Mouse (Mus musculus) heart, embryonic 15.5 days (tissue): ENCODE data around the gene Itgad. TPM values are rescaled to one million over a fixed set of nuclear protein-coding genes. Genes with fewer than 3 reads are reported as not detected.

Experiments
- ATAC-seq: fragments of 200-750 bp; cut with Nextera tagmentation; replicated peaks from 2 replicates; pipeline ENCODE4 v1.8.0; 2017; ENCODE audit warnings: low read depth, moderate TSS enrichment; ENCODE audit not compliant: insufficient number of reproducible peaks, insufficient read depth, low FRiP score
- H3K27ac ChIP-seq: fragments of 300-500 bp; sonication (generic); 2 replicates; pipeline ENCODE4 v1.5.1; 2015; ENCODE audit warnings: mild to moderate bottlenecking, inconsistent platforms
- H3K27me3 ChIP-seq: fragments of 300-500 bp; sonication (generic); 2 replicates; pipeline ENCODE4 v1.6.1; 2015; ENCODE audit warnings: inconsistent platforms
- H3K36me3 ChIP-seq: fragments of 300-500 bp; sonication (generic); 2 replicates; pipeline ENCODE4 v1.6.1; 2015; ENCODE audit warnings: mild to moderate bottlenecking, inconsistent platforms
- H3K4me1 ChIP-seq: fragments of 300-500 bp; sonication (generic); replicated peaks from 2 replicates; pipeline ENCODE4 v1.6.1; 2015; ENCODE audit warnings: inconsistent platforms
- H3K4me2 ChIP-seq: fragments of 300-500 bp; sonication (generic); 2 replicates; pipeline ENCODE4 v1.6.1; 2015; ENCODE audit warnings: inconsistent platforms, mild to moderate bottlenecking, moderate library complexity
- H3K4me3 ChIP-seq: fragments of 300-500 bp; sonication (generic); 2 replicates; pipeline ENCODE4 v1.5.1; 2015; ENCODE audit warnings: mild to moderate bottlenecking, inconsistent platforms
- H3K9ac ChIP-seq: fragments of 300-500 bp; sonication (generic); 2 replicates; pipeline ENCODE4 v1.6.1; 2015; ENCODE audit warnings: mild to moderate bottlenecking, inconsistent platforms
- H3K9me3 ChIP-seq: fragments of 300-500 bp; sonication (generic); replicated peaks from 2 replicates; pipeline ENCODE4 v1.6.1; 2016; ENCODE audit warnings: inconsistent platforms
- WGBS: fragments of 180-500 bp; shearing (Covaris S2); methylation state at CpG from one replicate; pipeline ENCODE4 v1.1.7; 2015; ENCODE audit warnings: mixed read lengths; 5-methylcytosine and 5-hydroxymethylcytosine counted together
- polyA plus RNA-seq: library from polyadenylated mRNA; unstranded; fragments of >200 nt; fragmentation: Nextera tagmentation; extraction: Ambion mirVana; gene quantifications from 2 replicates; pipeline ENCODE4 v1.2.1, GENCODE M21; 2015

The Itgad gene
- polyA plus RNA-seq, 1 experiment from 2014 or later = 0.20 TPM

DNA sequence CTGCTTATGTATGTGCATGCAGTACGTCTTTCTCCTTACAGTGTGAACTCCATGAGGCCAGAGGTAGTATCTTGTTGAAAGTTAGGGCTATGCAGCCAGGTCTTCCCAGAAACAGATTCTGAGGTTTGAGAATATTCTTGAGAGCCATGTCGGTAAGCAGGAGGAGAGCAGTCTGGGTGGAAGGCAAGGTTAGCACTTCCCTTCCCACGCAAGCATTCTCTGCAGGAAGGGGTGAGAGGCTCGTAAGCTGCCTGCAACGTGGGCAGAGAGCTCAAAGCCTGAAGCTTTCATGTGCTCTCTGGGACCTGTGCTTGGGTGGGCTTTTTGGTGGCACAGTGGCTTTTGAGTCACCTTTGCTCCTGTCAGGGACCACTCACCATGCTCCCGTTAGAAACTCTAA, 26.4 kb downstream of the Itgad start:
- ATAC-seq = no peak
- 72% methylated on average over 6 of the region's 6 CpGs for WGBS
- Histone ChIP-seq H3K4me1 (no peaks in the 10 kb centered on the region), H3K9ac (no peak overlapping the region), H3K4me2 (no peak overlapping the region), H3K27me3 (no peaks in the 10 kb centered on the region), H3K9me3 (no peaks in the 10 kb centered on the region), H3K36me3 (no peaks in the 10 kb centered on the region), H3K27ac (no peak overlapping the region), H3K4me3 (no peak overlapping the region)

DNA sequence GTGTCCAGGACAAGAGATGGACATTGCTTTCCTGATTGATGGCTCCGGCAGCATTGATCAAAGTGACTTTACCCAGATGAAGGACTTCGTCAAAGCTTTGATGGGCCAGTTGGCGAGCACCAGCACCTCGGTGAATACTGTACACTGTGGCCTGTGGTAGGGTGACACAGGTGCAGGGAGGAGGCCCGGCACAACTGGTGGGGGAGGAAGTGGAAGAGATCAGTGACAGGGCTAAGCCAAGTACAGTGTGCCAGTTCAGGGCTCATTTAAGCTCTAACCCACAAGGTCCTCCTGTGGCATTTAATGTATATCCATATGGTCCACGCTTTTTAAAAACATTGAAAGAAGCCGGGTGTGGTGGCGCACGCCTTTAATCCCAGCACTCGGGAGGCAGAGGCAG, 27.5 kb downstream of the Itgad start:
- no peak overlapping the region for H3K4me2 ChIP-seq
- no peaks in the 10 kb centered on the region for H3K36me3 ChIP-seq
- H3K27ac ChIP-seq = no peak overlapping the region
- H3K9me3 ChIP-seq = no peaks in the 10 kb centered on the region
- no peak overlapping the region for H3K4me3 ChIP-seq
- WGBS = 78% methylated on average over 10 of the region's 10 CpGs
- H3K4me1 ChIP-seq = no peaks in the 10 kb centered on the region
- ATAC-seq = no peak; the same call in 1 of the 2 replicates
- no peak overlapping the region for H3K9ac ChIP-seq
- no peaks in the 10 kb centered on the region for H3K27me3 ChIP-seq

DNA sequence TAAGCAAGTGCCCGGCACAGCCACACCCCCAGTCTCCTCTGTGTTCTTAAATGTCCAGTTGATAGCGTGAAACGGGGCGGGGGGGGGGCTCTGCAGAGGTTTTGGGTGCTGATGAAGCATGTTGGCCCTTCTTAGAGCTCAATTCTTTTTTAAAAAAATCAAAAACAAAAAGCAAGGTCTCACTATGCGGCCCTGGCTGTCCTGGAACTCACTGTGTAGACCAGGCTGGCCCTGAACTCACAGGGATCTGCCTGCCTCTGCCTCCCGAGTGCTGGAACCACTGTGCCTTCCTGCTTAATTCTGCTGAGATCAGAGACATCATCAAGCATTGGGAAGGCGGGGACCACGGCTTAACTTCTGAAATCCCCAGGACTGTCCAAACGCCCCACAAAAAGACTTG, 47.4 kb downstream of the Itgad start:
- 84% methylated on average over 9 of the region's 9 CpGs for WGBS
- no peaks in the 10 kb centered on the region; the same call in 1 of the 2 replicates for H3K36me3 ChIP-seq
- H3K9ac ChIP-seq = no peak overlapping the region
- H3K4me2 ChIP-seq = no peak overlapping the region
- peaks cover 11% of the 10 kb centered on the region for H3K4me1 ChIP-seq
- H3K27me3 ChIP-seq = no peaks in the 10 kb centered on the region
- no peaks in the 10 kb centered on the region for H3K9me3 ChIP-seq
- no peak overlapping the region for H3K27ac ChIP-seq
- no peak overlapping the region for H3K4me3 ChIP-seq
- ATAC-seq = no peak

DNA sequence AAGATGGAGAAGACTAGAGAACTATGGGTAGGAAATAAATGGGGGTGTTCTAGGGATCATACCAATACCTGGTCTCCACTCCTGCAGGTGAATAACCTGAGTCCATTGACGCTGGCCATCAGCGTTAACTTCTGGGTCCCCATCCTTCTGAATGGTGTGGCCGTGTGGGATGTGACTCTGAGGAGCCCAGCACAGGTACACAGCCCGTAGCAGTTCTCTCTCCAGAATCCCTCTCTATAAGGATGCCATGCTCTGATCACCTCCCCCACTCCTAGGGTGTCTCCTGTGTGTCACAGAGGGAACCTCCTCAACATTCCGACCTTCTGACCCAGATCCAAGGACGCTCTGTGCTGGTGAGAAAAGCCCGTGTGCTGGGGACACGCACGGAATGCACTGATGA, 48.9 kb downstream of the Itgad start:
- no peak overlapping the region for H3K27ac ChIP-seq
- no peak for ATAC-seq
- H3K9ac ChIP-seq = no peak overlapping the region
- no peak overlapping the region for H3K4me2 ChIP-seq
- H3K27me3 ChIP-seq = no peaks in the 10 kb centered on the region
- WGBS = 76% methylated on average over 9 of the region's 9 CpGs
- H3K4me1 ChIP-seq = peaks cover 11% of the 10 kb centered on the region
- H3K36me3 ChIP-seq = no peaks in the 10 kb centered on the region; the same call in 1 of the 2 replicates
- H3K9me3 ChIP-seq = no peaks in the 10 kb centered on the region
- no peak overlapping the region for H3K4me3 ChIP-seq

- Histone ChIP-seq H3K9me3 (no peaks in the 10 kb centered on the region), H3K4me2 (peak overlapping the region; percentile 51; the same call in 1 of the 2 replicates), H3K4me3 (no peak overlapping the region), H3K27me3 (no peaks in the 10 kb centered on the region), H3K27ac (peak overlapping the region; percentile 92; the same call in 1 of the 2 replicates), H3K36me3 (no peaks in the 10 kb centered on the region; the same call in 1 of the 2 replicates), H3K9ac (no peak overlapping the region), H3K4me1 (peaks cover 11% of the 10 kb centered on the region)
- no peak for ATAC-seq
- WGBS = 90% methylated on average over 8 of the region's 8 CpGs
These were observed 50.0 kb downstream of the Itgad start for GRCm38 (mm10) chr7:128204179-128204578.

DNA sequence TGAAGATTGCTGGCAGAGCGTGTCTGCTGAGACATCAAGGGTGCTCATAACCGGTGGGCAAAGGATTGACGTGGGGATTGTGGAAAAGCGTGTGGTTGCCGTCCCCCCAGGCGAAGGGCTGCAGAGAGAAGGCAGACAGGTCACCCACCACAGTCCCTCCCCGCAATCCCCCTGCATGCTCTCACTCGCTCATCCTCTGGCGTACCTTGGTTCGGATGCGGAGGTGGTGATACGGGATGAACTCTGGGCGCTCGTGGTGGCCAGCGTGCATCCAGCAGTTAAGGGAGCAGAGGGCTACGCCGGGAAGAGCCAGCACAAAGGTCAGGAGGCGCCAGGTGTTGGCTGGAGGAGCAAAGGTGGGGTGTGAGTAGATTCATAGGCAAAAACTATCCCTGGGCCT, 51.5 kb downstream of the Itgad start:
- WGBS = 54% methylated on average over 18 of the region's 18 CpGs
- H3K4me1 ChIP-seq = peaks cover 11% of the 10 kb centered on the region
- peak overlapping the region; percentile 51 for H3K4me2 ChIP-seq
- ATAC-seq = no peak
- no peaks in the 10 kb centered on the region for H3K27me3 ChIP-seq
- peak overlapping the region; percentile 57 for H3K4me3 ChIP-seq
- H3K9ac ChIP-seq = peak overlapping the region; percentile 64
- H3K27ac ChIP-seq = peak overlapping the region; percentile 92
- H3K9me3 ChIP-seq = no peaks in the 10 kb centered on the region
- H3K36me3 ChIP-seq = no peaks in the 10 kb centered on the region; the same call in 1 of the 2 replicates

DNA sequence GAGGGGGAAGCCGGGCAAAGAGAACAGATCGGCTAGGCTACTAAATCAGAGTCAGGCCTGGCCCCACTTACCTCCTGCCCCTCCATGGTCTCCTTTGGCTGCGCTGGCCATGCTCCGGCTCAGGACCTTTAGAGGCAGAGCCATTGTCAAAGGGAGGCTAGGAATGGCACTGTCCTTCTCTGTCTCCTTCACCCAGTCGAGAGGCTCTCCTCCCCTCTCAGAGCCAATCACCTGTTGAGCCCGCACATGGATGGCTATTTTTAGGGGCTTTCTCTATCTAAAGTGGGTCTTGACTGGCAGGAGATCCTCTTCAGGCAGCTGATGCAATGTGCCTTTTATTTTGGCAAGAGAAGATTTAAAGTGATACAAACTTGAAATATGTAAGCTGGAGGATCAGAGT, 52.0 kb downstream of the Itgad start, which contains the start of gene Cox6a2:
Gene Cox6a2, minus strand, starts transcription at position 236 of the 400 bp plus-strand sequence.
- H3K4me2 ChIP-seq = peak within 1 kb of the TSS; percentile 51
- peaks cover 11% of the 10 kb centered on the region for H3K4me1 ChIP-seq
- 43% methylated on average over 6 of the region's 6 CpGs for WGBS
- H3K27me3 ChIP-seq = no peaks in the 10 kb centered on the region
- H3K27ac ChIP-seq = peak within 1 kb of the TSS; percentile 92
- H3K9ac ChIP-seq = peak within 1 kb of the TSS; percentile 64
- no peaks in the 10 kb centered on the region for H3K9me3 ChIP-seq
- H3K36me3 ChIP-seq = no peaks in the 10 kb centered on the region; the same call in 1 of the 2 replicates
- H3K4me3 ChIP-seq = peak within 1 kb of the TSS; percentile 57
- ATAC-seq = peak; percentile 90

DNA sequence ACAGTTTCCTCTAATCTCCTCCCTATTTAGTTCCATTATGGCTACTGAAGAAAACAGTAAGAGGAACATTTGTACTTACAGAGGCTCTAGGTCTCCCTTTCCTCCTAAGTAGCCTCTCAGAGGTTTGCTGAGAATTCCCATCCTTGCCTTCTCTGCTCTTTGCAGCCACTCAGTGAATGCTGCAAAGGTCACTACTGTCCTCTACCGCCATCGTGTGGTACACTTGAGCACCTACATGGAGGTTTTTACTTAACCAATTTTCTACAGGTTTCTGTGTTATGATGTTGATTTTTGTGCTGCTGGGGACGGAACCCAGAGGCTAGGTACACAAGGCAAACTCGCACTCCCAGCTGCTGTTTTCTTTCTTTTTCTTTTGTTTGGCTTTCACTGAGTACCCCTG, 54.0 kb downstream of the Itgad start:
- ATAC-seq = no peak
- Histone ChIP-seq H3K4me1 (peaks cover 8% of the 10 kb centered on the region), H3K27ac (no peak overlapping the region)

GRCm38 (mm10) chr7:128209826-128210225, 55.6 kb downstream of the Itgad start:
- no peak overlapping the region for H3K4me3 ChIP-seq
- no peak for ATAC-seq
- H3K27me3 ChIP-seq = no peaks in the 10 kb centered on the region
- H3K4me2 ChIP-seq = no peak overlapping the region
- H3K9me3 ChIP-seq = no peaks in the 10 kb centered on the region
- no peak overlapping the region for H3K9ac ChIP-seq
- WGBS = 52% methylated on average over 3 of the region's 3 CpGs
- no peaks in the 10 kb centered on the region for H3K36me3 ChIP-seq
- no peaks in the 10 kb centered on the region; the same call in 1 of the 2 replicates for H3K4me1 ChIP-seq
- H3K27ac ChIP-seq = no peak overlapping the region

More for the DNA sequence above, 54.0 kb downstream of the Itgad start:
- no peak overlapping the region for H3K4me3 ChIP-seq
- no peak overlapping the region for H3K4me2 ChIP-seq
- H3K9me3 ChIP-seq = no peaks in the 10 kb centered on the region
- 10% methylated on average over 4 of the region's 4 CpGs for WGBS
- H3K36me3 ChIP-seq = no peaks in the 10 kb centered on the region; the same call in 1 of the 2 replicates
- H3K27me3 ChIP-seq = no peaks in the 10 kb centered on the region
- H3K9ac ChIP-seq = no peak overlapping the region

GRCm38 (mm10) chr7:128219952-128220351, 65.8 kb downstream of the Itgad start:
- WGBS = 57% methylated on average over 4 of the region's 4 CpGs
- H3K27me3 ChIP-seq = no peaks in the 10 kb centered on the region
- H3K4me3 ChIP-seq = no peak overlapping the region
- no peaks in the 10 kb centered on the region for H3K36me3 ChIP-seq
- no peaks in the 10 kb centered on the region for H3K4me1 ChIP-seq
- H3K9me3 ChIP-seq = no peaks in the 10 kb centered on the region
- no peak for ATAC-seq
- no peak overlapping the region for H3K27ac ChIP-seq
- H3K9ac ChIP-seq = no peak overlapping the region
- no peak overlapping the region for H3K4me2 ChIP-seq

DNA sequence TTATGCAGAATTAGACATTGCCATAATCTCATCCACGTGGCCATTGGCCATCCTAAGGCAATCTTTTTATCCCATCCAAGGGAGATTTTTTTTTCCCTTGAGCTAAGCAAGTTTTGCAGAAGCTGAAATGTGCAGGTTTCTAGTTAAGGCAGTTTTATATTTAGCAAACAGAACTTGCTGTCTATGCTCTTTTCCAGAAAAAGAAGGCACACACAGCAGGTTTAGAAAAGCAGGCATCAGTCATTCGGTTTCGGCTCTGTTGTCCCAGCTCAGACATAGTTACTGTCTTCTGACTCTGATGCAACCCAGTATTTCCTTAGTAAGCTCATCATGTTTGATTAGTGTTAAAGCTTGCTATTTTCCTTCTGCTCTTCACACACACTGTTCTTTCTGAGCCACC, 66.8 kb downstream of the Itgad start:
- Histone ChIP-seq H3K27me3 (no peaks in the 10 kb centered on the region), H3K27ac (no peak overlapping the region), H3K4me2 (no peak overlapping the region), H3K36me3 (no peaks in the 10 kb centered on the region), H3K9ac (no peak overlapping the region), H3K4me3 (no peak overlapping the region), H3K9me3 (no peaks in the 10 kb centered on the region), H3K4me1 (no peaks in the 10 kb centered on the region)
- no peak for ATAC-seq
- WGBS = 76% methylated on average over 3 of the region's 3 CpGs

GRCm38 (mm10) chr7:128231741-128232140, 77.6 kb downstream of the Itgad start:
- Histone ChIP-seq H3K4me3 (no peak overlapping the region), H3K4me2 (no peak overlapping the region), H3K27ac (no peak overlapping the region), H3K4me1 (peaks cover 2% of the 10 kb centered on the region), H3K9me3 (no peaks in the 10 kb centered on the region), H3K36me3 (no peaks in the 10 kb centered on the region), H3K27me3 (0 out of 2 replicates have a peak, but pooled peaks cover 2% of the 10 kb centered on the region), H3K9ac (no peak overlapping the region)
- no peak for ATAC-seq
- WGBS = 27% methylated on average over 8 of the region's 8 CpGs
